Mouse (Mus musculus): ENCODE results near the gene Kcne1.

Kcne1 gene

GRCm38 (mm10) chr16:92302506-92302905 is 56.8 kb downstream of the Kcne1 start:
- no peak for DNase-seq

- DNase-seq, result no peak
Observed at GRCm38 (mm10) chr16:92301989-92302388, 57.3 kb downstream of the Kcne1 start.

- peak; percentile 35 for DNase-seq
Observed at GRCm38 (mm10) chr16:92301412-92301806, 57.9 kb downstream of the Kcne1 start.

- peak; percentile 94 for DNase-seq
Observed at GRCm38 (mm10) chr16:92300649-92301411, 58.4 kb downstream of the Kcne1 start, which contains the start of gene Smim11. Smim11 (plus strand) TSS chr16:92301286.
